Mouse (Mus musculus) limb, embryonic 10.5 days (tissue): ENCODE results near the gene Igfbp1. TPM values are rescaled to one million over a fixed set of nuclear protein-coding genes. Genes with fewer than 3 reads are reported as not detected.
"Not testable (repeated sequence)": the region's sequence is repeated elsewhere in the genome, so short reads cannot be mapped to it uniquely, and the experiment has no call there.

Experiments
- DNase-seq: peaks from one replicate; pipeline ENCODE4 v3.0.0-alpha.2; 2017; ENCODE audit warnings: low spot score
- H3K27ac ChIP-seq: fragments of 300-500 bp; sonication (generic); 2 replicates; pipeline ENCODE4 v1.5.1; 2016; ENCODE audit warnings: mild to moderate bottlenecking
- H3K27me3 ChIP-seq: fragments of 300-500 bp; sonication (generic); 2 replicates; pipeline ENCODE4 v1.6.1; 2016; ENCODE audit warnings: low read depth, mild to moderate bottlenecking; ENCODE audit not compliant: poor library complexity, severe bottlenecking
- H3K36me3 ChIP-seq: fragments of 300-500 bp; sonication (generic); 2 replicates; pipeline ENCODE4 v1.6.1; 2016; ENCODE audit warnings: mild to moderate bottlenecking, moderate library complexity
- H3K4me1 ChIP-seq: fragments of 300-500 bp; sonication (generic); 2 replicates; pipeline ENCODE4 v1.6.1; 2016
- H3K4me3 ChIP-seq: fragments of 300-500 bp; sonication (generic); 2 replicates; pipeline ENCODE4 v1.5.1; 2016; ENCODE audit warnings: mild to moderate bottlenecking, moderate library complexity
- H3K9me3 ChIP-seq: fragments of 300-500 bp; sonication (generic); replicated peaks from 2 replicates; pipeline ENCODE4 v1.6.1; 2016; ENCODE audit warnings: mild to moderate bottlenecking
- WGBS: fragments of 180-500 bp; shearing (Covaris S2); methylation state at CpG from one replicate; pipeline ENCODE4 v1.1.7; 2016; 5-methylcytosine and 5-hydroxymethylcytosine counted together
- polyA plus RNA-seq: library from polyadenylated mRNA; unstranded; fragments of >200 nt; fragmentation: Nextera tagmentation; extraction: Ambion mirVana; gene quantifications from 2 replicates; pipeline ENCODE4 v1.2.1, GENCODE M21; 2016

The Igfbp1 gene
- polyA plus RNA-seq, 1 experiment from 2014 or later: 0.21 TPM

- peaks cover 47% of the 10 kb centered on the region for H3K27me3 ChIP-seq
These were observed 18.1 kb downstream of the Igfbp1 start for GRCm38 (mm10) chr11:7215703-7216102.

DNA sequence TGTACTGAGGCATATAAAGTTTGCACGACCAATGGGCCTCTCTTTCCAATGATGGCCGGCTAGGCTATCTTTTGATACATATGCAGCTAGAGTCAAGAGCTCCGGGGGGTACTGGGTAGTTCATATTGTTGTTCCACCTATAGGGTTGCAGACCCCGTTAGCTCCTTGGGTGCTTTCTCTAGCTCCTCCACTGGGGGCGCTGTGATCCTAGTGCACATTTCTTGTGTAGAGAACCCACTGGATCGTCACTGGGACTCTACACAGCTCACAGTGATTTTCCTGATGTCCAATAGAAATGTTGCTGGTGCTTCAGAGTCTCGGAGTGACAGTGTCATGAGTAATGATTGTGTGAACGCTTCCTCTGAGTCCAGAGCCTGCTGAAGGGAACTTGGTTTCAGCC is 24.2 kb downstream of the Igfbp1 start:
- not testable (repeated sequence) for H3K27me3 ChIP-seq, H3K4me1 ChIP-seq, H3K9me3 ChIP-seq, H3K27ac ChIP-seq, DNase-seq, H3K36me3 ChIP-seq, H3K4me3 ChIP-seq
- 77% methylated on average over 8 of the region's 8 CpGs for WGBS

More at GRCm38 (mm10) chr11:7215703-7216102, 18.1 kb downstream of the Igfbp1 start:
- Histone ChIP-seq H3K36me3 (no peaks in the 10 kb centered on the region), H3K27ac (no peak overlapping the region), H3K9me3 (no peaks in the 10 kb centered on the region), H3K4me3 (no peak overlapping the region), H3K4me1 (peaks cover 41% of the 10 kb centered on the region)
- 14% methylated on average over 8 of the region's 8 CpGs for WGBS
- DNase-seq: peak; percentile 76

DNA sequence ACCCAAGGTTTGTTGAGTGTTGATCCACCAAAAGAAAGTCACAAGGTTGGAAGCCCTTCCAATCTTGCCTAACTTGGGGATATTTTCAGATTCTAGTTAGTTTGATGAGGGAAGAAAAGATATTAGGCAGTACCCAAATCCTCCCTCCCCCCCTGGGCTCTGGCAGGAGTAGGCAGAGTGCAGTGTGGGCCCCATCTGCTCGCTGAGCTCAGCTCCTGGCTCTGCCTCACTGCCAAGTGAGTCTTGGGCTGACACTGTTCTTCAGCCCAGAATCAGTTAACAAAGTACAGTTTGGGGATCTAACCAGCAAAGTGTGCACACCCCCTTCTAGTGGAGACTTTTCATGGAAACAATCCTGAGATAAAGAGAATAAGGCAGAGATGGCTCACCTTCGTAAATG is 28.6 kb downstream of the Igfbp1 start:
- no peak for DNase-seq
- 81% methylated on average over 2 of the region's 2 CpGs for WGBS
- H3K27ac ChIP-seq: no peak overlapping the region; the same call in 1 of the 2 replicates
- H3K9me3 ChIP-seq: no peaks in the 10 kb centered on the region
- H3K4me1 ChIP-seq: peaks cover 6% of the 10 kb centered on the region; the same call in 1 of the 2 replicates
- H3K4me3 ChIP-seq: no peak overlapping the region
- H3K36me3 ChIP-seq: no peaks in the 10 kb centered on the region
- no peaks in the 10 kb centered on the region for H3K27me3 ChIP-seq

DNA sequence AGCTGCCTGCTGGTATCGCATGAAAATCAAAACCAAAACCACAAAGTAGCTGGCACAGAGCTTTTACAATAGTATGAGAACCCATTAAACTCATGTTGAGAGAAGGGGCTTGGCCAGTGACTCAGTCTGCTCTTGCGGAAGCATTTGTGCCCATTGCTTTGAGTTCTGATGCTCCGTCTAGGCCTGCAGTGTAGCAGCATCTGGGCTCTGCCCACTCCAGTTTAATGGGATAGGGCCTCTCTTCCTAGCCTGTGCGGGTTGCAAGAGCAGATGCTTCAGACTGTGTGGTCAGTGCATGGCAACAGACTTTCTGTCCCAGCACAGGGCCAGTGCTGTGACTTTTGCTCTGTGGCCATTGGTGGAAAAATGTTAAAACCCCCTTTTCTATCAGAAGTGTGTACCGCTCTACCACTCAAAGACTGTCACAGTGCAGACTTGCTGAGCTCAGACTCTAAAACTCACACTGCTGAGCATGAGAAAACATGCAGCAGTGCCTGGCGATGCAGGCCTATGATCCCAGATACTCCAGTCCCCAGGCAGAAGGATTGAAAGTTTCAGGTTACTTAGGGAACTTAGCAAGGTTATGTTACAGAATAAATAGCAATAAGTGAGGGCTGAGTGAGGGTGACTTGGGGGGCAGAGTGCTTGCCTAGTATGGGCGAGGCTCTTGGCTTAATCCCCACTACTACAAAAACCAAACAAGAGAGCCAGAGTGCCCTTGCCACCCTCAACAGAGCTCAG is 29.4 kb downstream of the Igfbp1 start:
- no peak overlapping the region for H3K27ac ChIP-seq
- 84% methylated on average over 7 of the region's 7 CpGs for WGBS
- DNase-seq: no peak
- H3K4me1 ChIP-seq: peaks cover 6% of the 10 kb centered on the region; the same call in 1 of the 2 replicates
- H3K36me3 ChIP-seq: no peaks in the 10 kb centered on the region
- H3K4me3 ChIP-seq: no peak overlapping the region
- H3K27me3 ChIP-seq: no peaks in the 10 kb centered on the region
- H3K9me3 ChIP-seq: no peaks in the 10 kb centered on the region

GRCm38 (mm10) chr11:7228107-7228506 is 30.5 kb downstream of the Igfbp1 start:
- WGBS: 83% methylated on average over 4 of the region's 4 CpGs
- no peak for DNase-seq
- no peak overlapping the region for H3K27ac ChIP-seq
- H3K4me3 ChIP-seq: no peak overlapping the region
- peaks cover 6% of the 10 kb centered on the region; the same call in 1 of the 2 replicates for H3K4me1 ChIP-seq
- no peaks in the 10 kb centered on the region for H3K36me3 ChIP-seq
- H3K27me3 ChIP-seq: no peaks in the 10 kb centered on the region
- H3K9me3 ChIP-seq: no peaks in the 10 kb centered on the region

DNA sequence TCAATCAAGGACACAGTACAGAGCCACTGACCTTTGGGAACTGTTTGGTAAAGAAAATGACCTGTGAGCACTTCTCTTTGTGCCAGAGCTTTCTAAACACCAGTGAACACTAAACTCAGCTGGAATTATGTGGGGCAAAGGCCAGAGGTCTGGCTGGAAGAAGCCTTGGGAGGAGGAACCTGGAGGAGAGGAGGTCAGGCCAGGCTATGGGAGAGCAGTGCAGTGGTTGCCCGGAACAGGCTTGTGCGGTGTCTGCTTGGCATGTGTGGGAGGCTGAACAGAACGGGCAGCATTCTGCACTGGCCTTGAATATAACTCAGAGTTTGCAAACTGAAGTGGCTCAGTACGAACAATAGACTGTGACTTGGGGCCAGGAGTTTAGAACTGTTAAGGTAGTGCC is 32.4 kb downstream of the Igfbp1 start:
- Histone ChIP-seq H3K36me3 (no peaks in the 10 kb centered on the region), H3K9me3 (no peaks in the 10 kb centered on the region), H3K4me1 (peaks cover 6% of the 10 kb centered on the region; the same call in 1 of the 2 replicates), H3K27ac (no peak overlapping the region), H3K27me3 (no peaks in the 10 kb centered on the region), H3K4me3 (no peak overlapping the region)
- peak; percentile 18 for DNase-seq
- 85% methylated on average over 4 of the region's 4 CpGs for WGBS

GRCm38 (mm10) chr11:7231958-7232357 is 34.4 kb downstream of the Igfbp1 start:
- 93% methylated on average over 4 of the region's 4 CpGs for WGBS
- peaks cover 3% of the 10 kb centered on the region; the same call in 1 of the 2 replicates for H3K4me1 ChIP-seq
- peak; percentile 16 for DNase-seq

GRCm38 (mm10) chr11:7233333-7233732 is 35.8 kb downstream of the Igfbp1 start:
- H3K4me3 ChIP-seq: no peak overlapping the region
- H3K27me3 ChIP-seq: no peaks in the 10 kb centered on the region

More at GRCm38 (mm10) chr11:7231958-7232357, 34.4 kb downstream of the Igfbp1 start:
- H3K4me3 ChIP-seq: no peak overlapping the region
- no peaks in the 10 kb centered on the region for H3K27me3 ChIP-seq
- H3K36me3 ChIP-seq: no peaks in the 10 kb centered on the region
- H3K9me3 ChIP-seq: no peaks in the 10 kb centered on the region
- no peak overlapping the region for H3K27ac ChIP-seq

DNA sequence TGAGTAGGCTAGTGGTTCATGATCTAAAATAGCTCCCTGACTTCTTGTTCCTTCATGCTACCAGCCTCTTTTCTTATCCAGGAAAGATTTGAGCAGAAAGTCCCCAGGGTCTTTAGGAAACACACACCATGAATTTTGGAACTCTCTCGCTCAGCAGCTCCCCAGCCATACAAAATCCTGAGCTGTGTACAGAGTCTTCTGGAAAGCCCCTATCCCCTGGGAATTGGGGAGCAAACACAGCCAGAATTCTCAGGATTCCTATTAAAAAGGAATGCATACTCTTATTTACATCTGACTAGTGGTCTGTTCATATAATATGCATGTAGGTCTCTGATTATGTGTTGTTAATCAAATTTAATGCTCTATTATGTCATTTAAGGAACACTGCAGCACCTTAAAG is 36.9 kb downstream of the Igfbp1 start:
- H3K4me1 ChIP-seq: no peaks in the 10 kb centered on the region
- no peaks in the 10 kb centered on the region for H3K36me3 ChIP-seq
- WGBS: 89% methylated on average over 1 of the region's 1 CpGs
- no peak for DNase-seq
- H3K27me3 ChIP-seq: no peaks in the 10 kb centered on the region
- no peak overlapping the region for H3K27ac ChIP-seq
- no peak overlapping the region for H3K4me3 ChIP-seq
- no peaks in the 10 kb centered on the region for H3K9me3 ChIP-seq

More at GRCm38 (mm10) chr11:7233333-7233732, 35.8 kb downstream of the Igfbp1 start:
- Histone ChIP-seq H3K36me3 (no peaks in the 10 kb centered on the region), H3K9me3 (no peaks in the 10 kb centered on the region), H3K4me1 (no peaks in the 10 kb centered on the region), H3K27ac (no peak overlapping the region)
- no peak for DNase-seq
- 86% methylated on average over 2 of the region's 2 CpGs for WGBS

DNA sequence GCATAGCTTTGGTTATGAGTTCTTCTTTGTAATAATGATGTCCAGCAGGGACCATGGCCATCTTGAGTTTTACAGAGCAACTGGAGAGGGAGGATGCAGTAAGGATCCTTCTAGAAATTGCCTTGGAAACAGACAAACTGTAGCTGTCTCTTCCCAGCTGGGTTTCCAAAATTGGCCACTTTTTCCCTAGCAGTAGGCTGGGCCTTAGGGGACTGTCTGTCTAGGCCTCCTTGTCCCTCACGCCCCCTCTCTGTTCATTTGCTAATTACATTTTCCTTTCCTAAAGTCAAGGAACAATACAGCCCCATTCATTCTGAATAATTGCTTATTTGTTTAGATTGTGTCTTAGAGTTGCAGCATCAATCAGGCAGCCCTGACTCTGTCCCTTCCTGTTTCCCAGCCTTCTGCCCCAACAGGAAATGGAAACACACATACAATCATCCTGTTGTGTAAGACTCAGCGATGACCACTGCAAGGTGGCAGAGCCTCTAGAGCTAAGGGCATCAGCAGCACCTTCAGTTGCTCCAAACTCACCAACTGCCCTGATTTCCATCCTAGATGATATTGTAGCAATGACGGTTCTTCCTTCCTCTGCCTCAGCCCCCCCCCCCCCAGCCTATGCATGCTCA is 37.5 kb downstream of the Igfbp1 start:
- Histone ChIP-seq H3K27me3 (no peaks in the 10 kb centered on the region), H3K4me3 (no peak overlapping the region), H3K27ac (no peak overlapping the region), H3K4me1 (no peaks in the 10 kb centered on the region), H3K36me3 (no peaks in the 10 kb centered on the region), H3K9me3 (no peaks in the 10 kb centered on the region)
- no peak for DNase-seq
- 89% methylated on average over 3 of the region's 3 CpGs for WGBS

- 91% methylated on average over 2 of the region's 2 CpGs for WGBS
- H3K36me3 ChIP-seq: no peaks in the 10 kb centered on the region
These were observed 39.2 kb downstream of the Igfbp1 start for GRCm38 (mm10) chr11:7236751-7237150.

DNA sequence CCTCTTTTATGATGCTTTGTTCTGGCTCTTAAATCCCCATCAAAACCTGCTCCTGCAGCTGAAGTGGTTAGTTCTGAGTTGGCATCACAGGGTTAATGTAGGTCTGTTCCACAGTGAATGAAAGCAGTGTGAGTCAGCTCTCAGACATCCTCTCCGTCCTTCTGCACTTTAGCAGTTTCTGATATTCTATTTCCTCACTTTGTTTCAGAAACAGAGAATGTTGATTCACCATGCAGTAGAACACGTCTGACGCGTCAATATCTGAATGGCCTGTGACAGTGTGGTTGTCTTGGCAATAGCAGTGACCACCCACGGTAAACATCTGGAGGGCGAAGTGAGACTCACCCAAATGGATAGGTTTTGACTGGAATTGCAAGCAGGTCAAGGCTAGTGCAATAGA is 40.1 kb downstream of the Igfbp1 start:
- no peak for DNase-seq
- Histone ChIP-seq H3K9me3 (no peaks in the 10 kb centered on the region), H3K27ac (no peak overlapping the region), H3K4me3 (no peak overlapping the region), H3K4me1 (no peaks in the 10 kb centered on the region), H3K27me3 (no peaks in the 10 kb centered on the region), H3K36me3 (no peaks in the 10 kb centered on the region)
- WGBS: 91% methylated on average over 6 of the region's 6 CpGs

More at GRCm38 (mm10) chr11:7236751-7237150, 39.2 kb downstream of the Igfbp1 start:
- H3K9me3 ChIP-seq: no peaks in the 10 kb centered on the region
- H3K27ac ChIP-seq: no peak overlapping the region
- no peaks in the 10 kb centered on the region for H3K27me3 ChIP-seq
- DNase-seq: no peak
- H3K4me1 ChIP-seq: no peaks in the 10 kb centered on the region
- H3K4me3 ChIP-seq: no peak overlapping the region

- no peak for DNase-seq
- Histone ChIP-seq H3K27ac (no peak overlapping the region), H3K27me3 (no peaks in the 10 kb centered on the region), H3K4me1 (no peaks in the 10 kb centered on the region), H3K9me3 (no peaks in the 10 kb centered on the region), H3K36me3 (no peaks in the 10 kb centered on the region), H3K4me3 (no peak overlapping the region)
- WGBS: 92% methylated on average over 6 of the region's 6 CpGs
These were observed 41.0 kb downstream of the Igfbp1 start for GRCm38 (mm10) chr11:7238546-7238945.
